Mouse (Mus musculus) telencephalon, adult 2 months (tissue): ENCODE data around the gene Lrrc61.

ENCODE experiments used
- DNase-seq: peaks from one replicate; pipeline ENCODE4 v3.0.0-alpha.2; 2011; ENCODE audit warnings: low read depth, low spot score

Gene Lrrc61

DNA sequence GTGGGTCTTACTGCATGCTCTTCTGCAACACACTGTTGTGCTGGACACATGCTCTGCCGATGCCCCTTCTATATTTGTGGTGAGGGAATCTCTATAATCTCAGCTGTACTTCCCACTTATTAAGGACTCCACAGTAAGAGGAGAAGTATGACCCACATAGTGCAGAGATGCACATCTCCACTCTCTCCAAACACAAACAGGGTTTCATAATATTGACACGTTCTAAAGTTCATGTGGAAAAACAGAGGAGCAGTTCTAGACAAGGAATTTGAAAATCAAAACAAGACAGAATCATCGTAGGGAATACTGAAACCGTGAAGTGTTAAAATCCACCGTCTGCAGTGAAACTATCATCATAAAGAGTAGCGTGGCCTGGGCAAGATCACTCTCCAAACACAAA is 37.3 kb downstream of the Lrrc61 start:
- DNase-seq = no peak

GRCm38 (mm10) chr6:48593158-48594042 is 38.8 kb downstream of the Lrrc61 start, which contains the start of the genes Repin1 and Gm44965:
TSS of gene Repin1 (plus strand) at chr6:48593883.
TSS of gene Gm44965 (plus strand) at chr6:48593941.
- DNase-seq = no peak

- no peak for DNase-seq
Measured at GRCm38 (mm10) chr6:48594043-48594738, 39.6 kb downstream of the Lrrc61 start.

GRCm38 (mm10) chr6:48595278-48595677 is 40.7 kb downstream of the Lrrc61 start:
- no peak for DNase-seq

DNA sequence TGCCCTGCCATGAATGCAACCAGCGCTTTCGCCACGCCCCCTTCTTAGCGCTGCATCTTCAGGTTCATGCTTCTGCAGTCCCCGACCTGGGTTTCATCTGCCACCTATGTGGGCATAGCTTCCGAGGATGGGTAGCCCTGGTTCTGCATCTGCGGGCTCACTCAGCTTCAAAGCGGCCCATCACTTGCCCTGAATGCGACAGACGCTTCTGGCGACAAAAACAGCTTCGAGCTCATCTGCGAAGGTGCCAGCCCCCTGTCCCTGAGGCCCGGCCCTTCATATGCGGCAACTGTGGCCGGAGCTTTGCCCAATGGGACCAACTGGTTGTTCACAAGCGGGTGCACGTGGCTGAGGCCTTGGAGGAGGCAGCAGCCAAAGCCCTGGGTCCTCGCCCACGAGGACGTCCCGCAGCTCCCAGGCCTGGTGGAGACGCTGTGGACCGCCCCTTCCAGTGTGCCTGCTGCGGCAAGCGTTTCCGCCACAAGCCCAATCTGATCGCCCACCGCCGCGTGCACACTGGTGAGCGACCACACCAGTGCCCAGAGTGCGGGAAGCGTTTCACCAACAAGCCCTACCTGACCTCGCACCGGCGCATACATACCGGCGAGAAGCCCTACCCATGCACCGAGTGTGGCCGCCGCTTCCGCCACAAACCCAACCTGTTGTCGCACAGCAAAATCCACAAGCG is 42.1 kb downstream of the Lrrc61 start:
- DNase-seq = no peak

- no peak for DNase-seq
Measured at GRCm38 (mm10) chr6:48597233-48597625, 42.6 kb downstream of the Lrrc61 start.

DNA sequence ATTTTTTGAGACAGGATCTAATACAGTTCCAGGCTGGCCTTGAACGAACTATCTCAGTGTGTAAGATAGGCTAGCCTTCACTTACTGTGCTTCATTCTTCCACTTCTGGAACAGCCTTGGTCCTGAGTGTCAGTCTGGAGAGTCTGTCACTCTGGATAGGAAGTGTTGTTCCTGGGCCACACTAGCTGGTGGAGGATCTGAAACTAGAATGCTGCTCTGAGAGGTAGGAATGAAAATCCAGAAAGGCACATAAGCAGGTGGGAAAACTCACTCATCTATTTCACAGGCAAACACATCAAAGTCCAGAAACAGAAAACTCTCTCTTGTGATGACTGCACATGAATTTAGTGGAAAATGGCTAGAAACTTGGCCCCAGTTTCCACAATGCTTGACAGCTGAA is 46.0 kb downstream of the Lrrc61 start:
- no peak for DNase-seq

GRCm38 (mm10) chr6:48601271-48602079 is 46.9 kb downstream of the Lrrc61 start, which contains the start of gene Zfp775:
TSS of gene Zfp775 (plus strand) at chr6:48602063.
- DNase-seq = peak; percentile 87

DNA sequence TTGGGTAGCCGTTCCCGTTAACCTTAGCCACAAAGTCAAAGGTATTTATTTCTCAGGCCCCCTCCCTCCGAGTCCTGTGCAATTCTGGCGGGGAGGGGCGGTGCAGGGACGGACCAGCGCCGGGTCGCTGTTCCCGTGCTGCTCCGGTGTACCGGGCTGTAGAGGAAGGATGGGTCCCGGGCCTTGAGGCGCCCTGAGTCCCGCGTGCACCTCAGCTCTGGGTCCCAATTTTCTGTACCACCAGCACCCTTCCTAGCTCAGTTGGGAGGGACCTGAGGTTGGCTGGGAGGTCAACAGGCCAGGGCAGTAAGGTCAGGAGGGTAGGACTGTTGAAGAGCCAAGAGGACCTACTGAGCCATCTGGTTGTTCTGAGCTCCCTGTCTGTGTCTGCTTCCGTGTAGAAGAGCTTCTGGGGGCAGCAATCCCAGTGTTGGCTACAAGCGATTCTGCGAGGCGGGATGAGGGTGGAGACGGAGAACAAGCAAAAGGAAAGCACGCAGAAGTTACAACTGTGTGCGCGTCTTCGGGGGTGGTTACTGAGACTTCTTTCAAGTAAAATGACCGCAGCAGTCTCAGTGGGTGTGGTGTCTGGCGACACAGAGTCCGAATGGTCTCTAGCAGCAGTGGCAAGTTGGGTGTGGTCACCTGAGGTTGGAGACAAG is 47.6 kb downstream of the Lrrc61 start:
- peak; percentile 67 for DNase-seq

DNA sequence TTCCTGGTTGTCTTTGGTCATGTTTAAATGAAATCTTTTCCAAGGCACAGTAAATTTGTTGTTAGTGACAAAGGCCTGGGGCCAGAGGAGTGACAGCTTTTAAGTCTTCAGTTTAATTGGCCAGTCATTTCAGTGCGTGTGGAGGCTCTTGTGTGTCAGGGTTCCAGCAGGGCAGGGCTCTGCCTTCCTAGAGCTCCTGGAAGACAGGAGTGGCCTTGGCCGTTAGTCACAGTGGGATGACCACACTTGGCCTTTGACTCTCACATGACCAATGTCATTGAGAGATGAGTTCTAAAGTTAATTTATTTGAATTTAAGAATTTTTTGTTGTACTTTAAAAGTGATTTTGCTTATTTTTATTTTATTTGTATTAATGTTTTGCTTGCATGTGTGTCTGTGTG is 53.5 kb downstream of the Lrrc61 start:
- DNase-seq = no peak

DNA sequence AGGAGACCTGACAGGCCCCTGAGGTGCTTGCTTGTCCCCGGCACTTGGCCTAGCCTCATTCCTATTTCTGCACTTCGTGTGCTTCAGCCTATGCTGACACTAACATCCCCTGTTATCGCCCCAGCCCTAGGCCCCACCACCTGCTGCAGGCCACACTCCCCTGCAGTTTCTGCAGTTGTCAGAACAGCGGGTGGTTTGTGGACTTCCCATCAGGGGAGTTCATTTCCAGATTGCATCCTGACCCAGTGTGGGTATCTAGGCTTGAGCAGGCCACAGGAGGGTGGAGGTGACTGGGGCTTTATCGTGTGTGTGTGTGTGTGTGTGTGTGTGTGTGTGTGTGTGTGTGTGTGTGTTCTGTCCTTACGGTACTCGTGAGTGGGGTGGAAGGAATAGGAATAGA is 54.9 kb downstream of the Lrrc61 start:
- DNase-seq = no peak

- no peak for DNase-seq
Measured at GRCm38 (mm10) chr6:48610657-48611056, 56.1 kb downstream of the Lrrc61 start.

DNA sequence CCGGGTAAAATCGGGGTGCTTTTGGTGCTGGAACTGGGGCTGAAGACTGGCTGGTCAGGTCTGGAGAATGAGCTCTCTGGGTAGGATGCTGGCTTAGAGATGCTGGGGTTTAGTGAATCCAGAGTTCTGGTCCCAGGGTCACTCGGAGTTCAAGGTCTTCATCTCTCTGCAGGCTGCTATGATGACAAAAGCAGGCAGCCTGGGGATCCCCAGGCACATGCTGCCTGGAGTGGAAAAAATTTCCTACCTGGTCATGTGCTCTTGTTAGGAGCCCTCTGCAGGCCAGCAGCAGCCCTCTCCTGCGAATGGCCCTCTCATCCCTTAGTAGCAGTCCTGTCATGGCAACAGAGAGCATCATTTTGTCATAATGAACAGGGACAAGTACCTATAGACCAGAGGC is 58.9 kb downstream of the Lrrc61 start:
- no peak for DNase-seq

- no peak for DNase-seq
Measured at GRCm38 (mm10) chr6:48614756-48615155, 60.2 kb downstream of the Lrrc61 start.

DNA sequence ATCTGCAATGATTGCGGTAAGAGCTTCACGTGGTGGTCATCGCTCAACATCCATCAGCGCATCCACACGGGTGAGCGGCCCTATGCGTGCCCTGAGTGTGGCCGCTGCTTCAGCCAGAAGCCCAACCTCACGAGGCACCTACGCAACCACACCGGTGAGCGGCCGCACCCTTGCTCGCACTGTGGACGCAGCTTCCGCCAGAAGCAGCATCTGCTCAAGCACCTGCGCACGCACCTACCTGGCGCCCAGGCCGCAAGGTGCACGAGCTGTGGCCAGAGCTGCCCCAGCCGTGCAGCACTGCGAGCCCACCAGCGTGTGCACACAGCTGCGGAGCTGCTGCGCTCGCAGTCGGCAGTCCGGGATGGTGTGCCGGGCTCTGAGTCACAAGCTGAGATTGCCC is 65.4 kb downstream of the Lrrc61 start:
- DNase-seq = no peak
